Mouse (Mus musculus) adrenal gland, postnatal 36 days (tissue): ENCODE measurements at regions not wholly inside any gene's neighbourhood (a gene's known extent, or its start where the extent isn't known, plus 50 kb on each side); places are given as distances from the start of the nearest gene placed in this dataset.

Experiments used
- DNase-seq, 2 experiments: peaks; one replicate each; pipeline ENCODE4 v3.0.0; 2021; ENCODE audit warnings: mixed read lengths in 1 of 2

GRCm38 (mm10) chr9:61176856-61177255, 195.3 kb upstream of the Tle3 start:
- DNase-seq: no peak

- no peak for DNase-seq
Measured at GRCm38 (mm10) chr9:61186541-61187420, 185.4 kb upstream of the Tle3 start.

GRCm38 (mm10) chr9:61187713-61188399, 184.3 kb upstream of the Tle3 start:
- DNase-seq: no peak

GRCm38 (mm10) chr9:61189295-61189694, 182.9 kb upstream of the Tle3 start:
- DNase-seq: no peak

- DNase-seq: peak; percentile 60 to 66
Measured at GRCm38 (mm10) chr9:61199077-61199753, 173.0 kb upstream of the Tle3 start.

- no peak for DNase-seq
Measured at GRCm38 (mm10) chr9:61199891-61200290, 172.3 kb upstream of the Tle3 start.

GRCm38 (mm10) chr9:61200295-61200955, 171.7 kb upstream of the Tle3 start:
- DNase-seq: peak; percentile 26 to 44

- DNase-seq: no peak
Measured at GRCm38 (mm10) chr9:61205049-61205448, 167.1 kb upstream of the Tle3 start.

- DNase-seq: no peak
Measured at GRCm38 (mm10) chr9:61206725-61207365, 165.3 kb upstream of the Tle3 start.

GRCm38 (mm10) chr9:61207423-61208150, 164.6 kb upstream of the Tle3 start:
- DNase-seq: no peak

GRCm38 (mm10) chr9:61211627-61212026, 160.5 kb upstream of the Tle3 start:
- no peak for DNase-seq

- DNase-seq: no peak
Measured at GRCm38 (mm10) chr9:61214943-61215342, 157.2 kb upstream of the Tle3 start.

GRCm38 (mm10) chr9:61216012-61216770, 156.0 kb upstream of the Tle3 start:
- no peak for DNase-seq

- no peak for DNase-seq
Measured at GRCm38 (mm10) chr9:61220017-61220416, 152.1 kb upstream of the Tle3 start.

- DNase-seq: no peak
Measured at GRCm38 (mm10) chr9:61222212-61223003, 149.8 kb upstream of the Tle3 start.

GRCm38 (mm10) chr9:61225020-61225652, 147.0 kb upstream of the Tle3 start:
- DNase-seq: no peak

GRCm38 (mm10) chr9:61225882-61226281, 146.3 kb upstream of the Tle3 start:
- DNase-seq: no peak

- DNase-seq: peak; percentile 5 to 23
Measured at GRCm38 (mm10) chr9:61226596-61227384, 145.4 kb upstream of the Tle3 start.
